Mouse (Mus musculus) lung, adult 18-20 months (tissue): Measurements from ENCODE around the gene Mettl23.
"Not testable (repeated sequence)": the region's sequence is repeated elsewhere in the genome, so short reads cannot be mapped to it uniquely, and the experiment has no call there.

Experiments
- DNase-seq, 2 experiments: peaks; one replicate each; pipeline ENCODE4 v3.0.0; 2022; ENCODE audit warnings: mixed read lengths in 2 of 2

Mettl23 gene

GRCm38 (mm10) chr11:116848086-116848876 is 5.2 kb downstream of the Mettl23 start:
- no peak for DNase-seq

GRCm38 (mm10) chr11:116848877-116849178 is 5.8 kb downstream of the Mettl23 start:
- DNase-seq = not testable (repeated sequence)

GRCm38 (mm10) chr11:116849587-116849986 is 6.5 kb downstream of the Mettl23 start:
- no peak for DNase-seq

GRCm38 (mm10) chr11:116850085-116850484 is 7.0 kb downstream of the Mettl23 start:
- no peak for DNase-seq

DNA sequence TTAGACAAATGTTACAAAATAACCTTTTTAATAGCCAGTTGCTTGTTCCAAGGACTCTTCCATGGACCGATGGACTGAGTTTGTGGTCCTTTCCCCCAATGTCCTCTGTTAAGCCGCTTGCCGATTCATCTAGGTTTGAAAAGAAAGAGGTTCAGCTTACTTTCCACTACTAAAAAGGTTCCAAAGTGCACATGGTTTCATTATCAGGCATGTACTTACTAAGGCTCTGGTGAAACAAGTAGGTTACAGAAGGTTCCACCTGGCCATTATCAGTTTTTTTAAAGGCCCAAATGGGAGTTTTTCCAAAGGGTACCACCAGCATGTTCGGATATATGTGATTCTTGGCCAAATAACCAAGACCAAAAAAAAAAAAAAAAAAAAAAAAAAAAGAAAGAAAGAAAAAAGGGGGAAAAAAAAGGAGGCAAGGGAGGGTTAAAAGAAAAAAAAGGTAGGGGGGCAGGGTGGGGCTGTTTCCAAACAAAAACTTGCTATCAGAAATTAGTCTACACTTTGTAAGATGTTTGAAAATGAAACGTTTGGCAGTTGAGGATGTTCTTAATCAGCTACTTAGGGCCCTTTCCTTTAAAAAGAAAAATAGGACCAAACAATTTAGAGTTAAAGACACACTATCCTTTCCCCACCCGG is 7.9 kb downstream of the Mettl23 start:
- DNase-seq = no peak

DNA sequence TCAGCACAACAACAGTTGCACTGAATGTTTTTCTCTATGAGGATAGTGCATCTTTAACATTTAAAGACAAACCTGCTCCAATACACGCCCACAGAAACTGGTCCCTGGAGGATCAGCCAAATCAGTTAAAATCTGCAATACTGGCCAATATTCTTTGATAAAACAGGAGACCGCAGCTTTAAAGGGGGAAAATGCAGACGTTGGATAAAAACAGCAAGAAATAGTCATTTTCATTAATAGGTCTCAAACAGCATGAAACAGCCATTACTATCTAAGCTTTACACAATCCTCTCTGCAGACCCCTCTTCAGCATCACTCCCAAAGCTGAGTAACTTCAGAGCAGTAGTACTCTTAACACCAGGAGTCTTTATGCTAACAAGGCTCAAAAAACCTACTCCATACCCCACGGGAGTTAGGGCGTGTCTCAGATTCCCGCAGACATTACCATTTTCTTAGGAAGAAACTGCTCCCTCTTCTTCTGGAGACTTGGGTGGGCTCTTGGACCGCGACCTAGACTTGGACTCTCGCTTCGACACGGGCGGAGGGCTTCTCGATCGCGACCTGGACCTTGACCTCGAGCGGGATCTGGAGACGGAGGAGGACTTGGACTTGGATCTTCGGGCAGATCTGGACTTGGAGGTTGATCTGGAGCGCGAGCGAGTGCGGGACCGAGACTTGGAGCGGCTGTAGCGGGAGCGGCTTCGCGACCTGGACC is 8.7 kb downstream of the Mettl23 start:
- DNase-seq = peak in 1 of 2 experiments; percentile 15

DNA sequence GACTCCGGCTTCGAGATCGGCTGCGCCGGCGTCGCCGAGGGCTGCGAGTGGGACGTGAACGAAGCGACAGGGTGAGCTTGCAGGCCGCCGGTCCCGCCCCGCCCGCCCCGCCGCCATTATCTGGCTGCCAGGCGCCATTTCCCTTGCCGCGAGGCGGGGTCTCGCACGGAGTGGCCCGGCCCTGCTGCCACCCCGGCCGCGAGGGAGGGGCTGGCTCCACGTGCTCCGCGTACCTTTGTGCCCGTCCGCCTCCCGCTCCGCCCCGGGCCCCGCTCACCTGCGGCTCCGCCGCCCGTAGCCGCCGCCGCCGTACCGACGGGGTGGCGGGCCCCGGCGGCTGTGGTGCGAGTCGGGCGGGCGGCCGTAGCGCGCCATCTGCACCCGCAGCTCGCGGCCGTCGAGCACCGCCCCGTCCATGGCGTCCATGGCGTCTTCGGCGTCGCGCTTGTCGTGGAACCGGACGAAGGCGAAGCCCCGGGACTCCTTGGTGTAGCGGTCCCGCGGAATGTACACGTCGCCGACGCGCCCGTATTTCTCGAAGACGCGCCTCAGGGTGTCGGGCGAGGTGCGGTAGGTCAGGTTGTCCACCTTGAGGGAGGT is 9.3 kb downstream of the Mettl23 start, which contains the start of gene Mfsd11:
Gene Mfsd11, plus strand, starts transcription at position 150 of the 600 bp plus-strand sequence.
- peak; percentile 88 to 89 for DNase-seq

GRCm38 (mm10) chr11:116852891-116853511 is 9.9 kb downstream of the Mettl23 start, which contains the start of gene Srsf2:
Gene Srsf2, minus strand, starts transcription at chr11:116853094.
- peak; percentile 96 for DNase-seq

- DNase-seq = peak; percentile 96 to 97
Observed at GRCm38 (mm10) chr11:116853512-116853928, 10.4 kb downstream of the Mettl23 start.

- DNase-seq = no peak
Observed at GRCm38 (mm10) chr11:116854279-116854678, 11.2 kb downstream of the Mettl23 start.

- no peak for DNase-seq
Observed at GRCm38 (mm10) chr11:116857183-116857850, 14.2 kb downstream of the Mettl23 start.

GRCm38 (mm10) chr11:116864444-116864843 is 21.4 kb downstream of the Mettl23 start:
- no peak for DNase-seq

DNA sequence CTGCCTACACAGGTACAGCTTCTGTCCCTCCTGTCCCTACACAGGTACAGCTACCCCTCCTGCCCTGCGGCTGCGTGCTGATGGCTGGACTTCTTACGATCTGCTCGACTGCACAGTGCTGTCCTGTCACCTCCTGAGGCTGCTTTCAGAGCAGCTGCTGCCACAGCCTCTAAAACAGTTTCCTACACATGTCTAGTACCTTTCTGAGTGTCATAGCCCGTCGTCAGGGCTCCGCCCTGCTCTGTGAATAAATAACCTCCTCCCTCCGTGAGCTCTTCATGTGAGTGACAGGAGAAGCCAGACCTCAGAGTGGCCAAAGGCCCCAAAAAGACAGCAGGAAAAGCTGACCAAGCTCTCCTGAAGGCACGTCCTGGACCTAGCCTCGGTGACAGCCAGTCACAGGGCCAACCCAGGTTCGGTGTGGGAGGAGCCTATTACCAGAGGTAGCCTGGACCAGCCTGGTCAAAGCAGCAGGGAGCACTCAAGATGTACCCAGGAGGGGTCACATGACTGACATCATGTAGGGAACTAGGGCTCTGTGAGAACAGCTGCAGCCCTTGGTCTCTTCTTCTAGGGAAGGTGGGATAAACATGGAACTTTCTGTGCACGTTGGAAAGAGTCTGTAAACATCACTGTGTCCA is 23.0 kb downstream of the Mettl23 start:
- no peak for DNase-seq

- peak; percentile 21 to 32 for DNase-seq
Observed at GRCm38 (mm10) chr11:116868129-116868528, 25.1 kb downstream of the Mettl23 start.

DNA sequence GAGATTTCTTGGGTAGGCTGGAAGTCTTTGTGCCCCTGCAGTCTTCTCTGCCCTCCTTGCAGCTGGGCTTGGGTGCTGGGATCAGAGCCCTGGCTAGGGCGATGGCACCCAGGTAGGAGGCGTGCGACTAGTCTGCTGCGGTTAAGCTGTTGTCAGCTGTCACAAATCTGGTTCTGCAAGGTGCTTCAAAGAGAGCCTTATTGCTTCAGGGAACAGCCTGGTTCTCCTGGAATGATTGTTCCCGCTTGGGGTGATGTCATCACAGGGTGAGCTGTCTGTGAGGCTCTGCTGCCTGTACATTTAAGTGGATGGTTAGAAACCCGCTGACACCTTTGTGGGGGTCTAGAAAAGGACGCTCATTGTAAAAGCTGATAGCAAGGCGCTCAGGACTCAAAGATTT is 26.1 kb downstream of the Mettl23 start:
- DNase-seq = peak; percentile 25 to 60

GRCm38 (mm10) chr11:116869641-116870040 is 26.6 kb downstream of the Mettl23 start:
- DNase-seq = no peak

DNA sequence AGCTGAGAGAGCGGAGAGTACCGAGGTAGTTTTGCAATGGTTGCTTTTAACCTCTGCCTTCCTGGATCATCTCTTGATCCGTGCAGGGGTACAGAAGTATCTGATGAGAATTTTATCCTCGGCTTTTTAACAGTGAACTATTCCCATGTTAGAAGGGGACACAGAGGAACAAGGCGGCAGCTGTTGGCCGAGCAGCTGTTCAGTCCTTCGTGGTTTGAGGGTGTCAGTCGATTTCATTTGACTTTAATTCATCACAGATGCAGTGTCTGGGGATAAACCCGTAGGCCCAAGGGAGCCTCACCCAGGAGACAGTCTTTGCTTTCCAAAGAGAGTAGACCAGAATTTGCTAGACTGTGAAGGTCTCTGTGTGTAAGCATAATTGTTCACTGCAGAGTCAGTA is 28.5 kb downstream of the Mettl23 start:
- DNase-seq = no peak

- DNase-seq = no peak
Observed at GRCm38 (mm10) chr11:116873987-116874386, 30.9 kb downstream of the Mettl23 start.

GRCm38 (mm10) chr11:116878454-116878853 is 35.4 kb downstream of the Mettl23 start:
- no peak for DNase-seq

DNA sequence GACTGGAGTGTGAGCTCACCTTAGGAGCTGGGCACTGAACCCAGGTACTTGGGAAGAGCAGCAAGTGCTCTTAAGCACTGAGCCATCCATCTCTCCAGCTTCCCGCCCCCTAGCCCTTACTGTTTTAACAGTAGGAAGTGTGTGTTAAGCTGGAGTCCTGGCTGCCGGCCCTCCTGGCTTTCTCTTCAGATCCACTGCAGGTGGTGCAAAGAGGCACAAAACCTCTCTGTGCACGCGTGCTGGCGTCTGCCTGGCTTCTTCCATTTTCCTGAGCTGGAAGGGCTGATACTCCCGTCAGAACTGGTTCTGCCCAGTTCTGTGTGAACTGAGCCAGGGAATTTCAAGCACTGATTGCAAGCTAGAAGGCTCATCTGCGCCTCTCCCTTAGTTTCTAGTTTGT is 37.8 kb downstream of the Mettl23 start:
- DNase-seq = no peak

GRCm38 (mm10) chr11:116881440-116881839 is 38.4 kb downstream of the Mettl23 start:
- DNase-seq = no peak

DNA sequence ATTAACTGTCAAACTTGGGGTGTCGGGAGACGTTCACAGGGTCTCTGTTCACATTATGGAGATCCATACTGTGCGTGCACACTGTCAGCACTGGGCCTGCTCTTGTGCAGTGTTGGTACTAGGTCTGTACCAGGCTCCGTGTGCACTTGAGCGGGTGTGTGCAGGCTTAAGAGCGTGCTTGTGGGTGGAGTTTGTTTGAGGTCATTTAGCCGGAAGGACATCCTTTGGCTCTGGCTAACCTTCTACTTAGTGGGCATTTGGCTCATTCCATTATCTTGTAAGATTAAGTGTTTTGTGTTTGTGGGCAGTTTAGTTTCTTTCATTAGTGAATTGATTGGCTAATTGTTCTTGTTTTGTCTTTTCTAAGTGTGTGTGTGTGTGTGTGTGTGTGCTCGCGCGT is 39.4 kb downstream of the Mettl23 start:
- DNase-seq = no peak
